Mouse (Mus musculus): ENCODE results near the gene Mras.

The Mras gene

DNA sequence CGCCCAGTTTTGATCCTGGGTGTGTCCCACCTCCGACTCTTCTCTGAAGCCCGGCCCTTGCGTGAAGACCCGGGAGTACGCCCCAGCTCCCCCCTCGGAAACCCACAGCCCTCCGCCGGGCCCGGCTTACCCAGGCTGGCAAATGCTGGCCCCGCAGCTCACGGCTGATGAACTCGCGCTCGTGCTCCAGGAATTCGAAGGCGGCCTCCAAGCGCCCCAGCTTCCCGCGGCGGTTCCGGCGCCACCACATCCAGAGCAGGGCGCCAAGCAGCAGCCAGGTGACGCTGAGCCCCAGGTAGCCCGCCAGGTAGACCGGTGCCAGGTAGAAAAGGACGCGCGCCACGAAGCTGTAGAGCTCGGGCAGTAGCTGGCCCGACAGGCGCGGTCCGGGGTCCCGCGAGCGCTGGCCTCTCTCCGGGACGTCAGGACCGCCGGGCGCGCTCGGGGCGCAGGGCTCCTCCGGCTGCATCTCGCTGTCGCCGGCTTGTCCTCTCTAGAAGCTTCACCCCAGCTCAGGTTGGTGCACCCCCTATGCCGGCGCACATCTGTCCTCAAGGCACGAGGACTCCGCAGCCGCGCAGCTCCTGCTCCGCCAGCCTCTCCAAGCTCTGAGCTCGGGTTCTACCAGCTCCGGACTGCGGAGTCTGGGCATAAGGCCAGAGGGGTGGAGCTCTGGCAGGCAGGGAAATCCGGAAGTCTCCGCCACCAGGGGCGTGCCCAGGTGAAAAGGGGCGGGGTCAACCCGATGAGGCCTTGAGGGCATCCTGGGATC, 79.1 kb downstream of the Mras start, which contains the start of gene Esyt3:
Gene Esyt3, minus strand, starts transcription at position 637 of the 772 bp plus-strand sequence.
- in situ Hi-C loops (cut with MseI, MboI), result no loop called here

DNA sequence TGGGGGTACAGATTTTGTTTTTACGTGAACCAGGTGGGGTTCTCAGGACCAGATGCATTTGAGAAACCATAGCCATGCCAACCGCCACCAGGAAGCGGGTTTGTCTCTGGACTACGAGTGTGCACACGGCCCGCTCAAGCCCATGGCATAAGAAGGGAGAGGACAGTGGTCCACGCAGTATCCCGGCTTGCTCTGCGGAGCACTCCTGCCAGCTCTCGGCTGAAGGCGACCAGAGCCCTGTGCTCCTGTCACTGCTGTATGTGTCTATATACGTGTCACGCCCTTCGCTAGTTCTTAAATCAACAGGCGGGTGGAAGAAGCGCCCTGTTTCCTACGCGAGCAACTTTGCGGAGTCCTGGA, 79.6 kb downstream of the Mras start:
- in situ Hi-C loops (cut with MseI, MboI), result no loop called here

DNA sequence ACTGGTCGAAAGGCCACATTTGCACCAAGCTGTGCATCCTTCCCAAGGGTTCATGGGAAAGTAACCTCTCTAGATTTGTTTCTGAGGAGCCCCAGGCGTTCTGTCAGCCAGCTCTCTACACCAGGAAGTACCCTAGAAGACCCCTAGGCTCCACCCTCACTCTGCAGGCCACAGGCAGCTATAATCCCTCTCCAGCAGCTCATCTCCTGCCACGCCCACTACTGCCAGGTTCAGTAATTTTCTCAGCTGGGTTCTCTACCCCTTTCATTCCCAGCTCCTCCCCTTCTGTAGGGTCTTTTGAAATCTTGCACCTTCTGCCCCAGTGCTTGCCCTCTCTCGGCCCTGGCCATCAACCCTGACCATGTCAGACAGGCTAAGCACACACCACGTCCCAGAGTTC, 81.2 kb downstream of the Mras start:
- in situ Hi-C loops (cut with MseI, MboI), result no loop called here

DNA sequence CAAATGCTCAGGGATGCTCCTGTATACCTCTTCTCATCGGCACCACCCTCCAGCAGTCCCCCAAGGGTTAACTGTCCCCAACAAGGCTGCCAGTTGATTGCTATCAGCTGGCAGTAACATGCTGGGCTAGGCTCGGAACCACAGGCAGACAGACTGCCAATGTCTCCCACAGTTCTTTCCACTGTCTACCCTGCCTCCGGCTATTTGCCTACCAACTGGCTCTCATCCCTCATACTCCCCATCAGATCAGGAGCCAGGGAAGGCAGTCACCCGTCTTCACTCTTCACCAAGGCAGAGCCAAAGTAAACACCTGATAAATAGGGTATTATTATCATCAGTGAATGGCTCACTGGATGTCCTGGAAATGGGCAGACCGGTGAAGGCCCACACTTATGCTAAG, 82.4 kb downstream of the Mras start:
- in situ Hi-C loops (cut with MseI, MboI), result no loop called here

DNA sequence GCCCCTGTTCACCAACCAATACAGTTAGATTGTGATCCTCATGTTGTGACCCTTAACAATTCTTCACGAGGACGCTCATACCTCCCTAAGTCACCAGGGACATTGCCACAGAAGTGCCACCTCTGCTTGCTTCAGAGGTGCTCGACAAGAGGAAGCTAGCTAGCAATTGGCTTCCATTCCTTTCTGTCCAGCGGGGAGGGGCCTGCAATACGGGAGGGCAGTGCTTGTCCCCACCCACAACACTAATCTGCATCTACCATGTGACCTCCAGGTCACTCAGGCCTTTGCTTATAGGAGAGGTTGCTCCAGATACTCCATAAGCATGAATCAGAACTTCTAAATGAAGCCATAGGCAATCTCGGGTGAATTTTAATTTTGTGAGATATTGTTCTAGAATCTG, 83.8 kb downstream of the Mras start:
- in situ Hi-C loops (cut with MseI, MboI), result no loop called here

- in situ Hi-C loops (cut with MseI, MboI), result no loop called here
Observed at GRCm38 (mm10) chr9:99352964-99353363, 84.2 kb downstream of the Mras start.

- in situ Hi-C loops (cut with MseI, MboI), result no loop called here
Observed at GRCm38 (mm10) chr9:99345351-99345792, 91.8 kb downstream of the Mras start.

- in situ Hi-C loops (cut with MseI, MboI), result no loop called here
Observed at GRCm38 (mm10) chr9:99341600-99341999, 95.6 kb downstream of the Mras start.

GRCm38 (mm10) chr9:99340126-99340525, 97.1 kb downstream of the Mras start:
- in situ Hi-C loops (cut with MseI, MboI), result no loop called here

- in situ Hi-C loops (cut with MseI, MboI), result no loop called here
Observed at GRCm38 (mm10) chr9:99339182-99339581, 98.0 kb downstream of the Mras start.

- in situ Hi-C loops (cut with MseI, MboI), result no loop called here
Observed at GRCm38 (mm10) chr9:99338293-99338692, 98.9 kb downstream of the Mras start.

- in situ Hi-C loops (cut with MseI, MboI), result no loop called here
Observed at GRCm38 (mm10) chr9:99336538-99336937, 100.6 kb downstream of the Mras start.

All from mouse trophoblast stem cell (cell line).